In the genomic region with DNA sequence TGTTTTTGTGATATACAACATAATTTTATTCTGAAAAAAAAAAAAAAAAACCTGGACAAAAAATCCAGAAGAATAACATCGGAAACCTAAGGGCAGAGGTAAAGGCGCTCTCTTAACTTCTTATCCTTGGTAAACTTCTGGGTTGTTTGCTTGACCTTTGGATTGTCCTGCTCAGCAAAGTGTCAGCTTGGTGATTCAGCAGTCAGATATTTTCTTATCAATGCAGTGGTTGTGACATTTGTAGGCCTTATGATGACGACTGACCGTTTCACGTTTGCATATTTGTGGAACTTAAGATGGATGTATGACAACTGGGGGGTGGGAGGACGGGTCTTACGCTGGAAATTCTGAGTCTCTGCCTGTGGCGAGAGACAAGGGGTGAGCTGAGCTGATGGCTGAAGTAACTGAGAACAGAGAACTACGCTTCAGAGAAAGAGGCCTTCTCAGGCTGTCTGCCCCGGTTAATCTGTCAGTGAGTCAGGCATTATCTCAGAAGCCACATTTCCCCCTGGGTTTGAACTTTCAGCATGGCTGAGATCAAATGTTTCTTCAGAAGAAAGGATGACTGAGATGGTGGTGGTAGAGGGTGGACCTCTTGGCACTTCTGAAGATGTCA, we compare ENCODE assay signal across 16 mouse cellular contexts.
DNase-seq lines count a peak whose midpoint lies in the region; ATAC-seq and TF ChIP-seq lines count a peak whose summit lies in the region.
"Had no signal": no experiment of that assay in that cellular context is flagged by ENCODE, and none has a peak within 500 bp of the region (broad histone marks: within the 10 kb centered on the region; RNA-seq: fewer than 3 reads in every experiment).

No protein-coding gene starts in this region.

- H3K4me1 ChIP-seq in midbrain, embryonic 10.5 days = 0 out of 2 replicates have a peak, but pooled peaks cover 6% of the 10 kb centered on the region
- H3K4me1 ChIP-seq in midbrain, embryonic 15.5 days = no peaks in the 10 kb centered on the region
- peaks cover 2% of the 10 kb centered on the region for H3K4me1 ChIP-seq in liver, adult 2 months (ENCODE audit: control insufficient read depth, insufficient read depth, low read length)
- H3K4me1 ChIP-seq in small intestine, adult 2 months (ENCODE audit: control insufficient read depth, insufficient read depth, insufficient read length, low read length) = peaks cover 15% of the 10 kb centered on the region; the same call in 1 of the 2 replicates
- H3K4me1 ChIP-seq: embryonic facial prominence, embryonic 15.5 days; neural tube, embryonic 13.5 days had no signal

- H3K27ac ChIP-seq in midbrain, embryonic 10.5 days (replicated peaks) = 0 out of 2 replicates have a peak overlapping the region, but pooled peaks have one; percentile 13
- H3K27ac ChIP-seq in midbrain, embryonic 15.5 days = no peak overlapping the region
- no peak overlapping the region for H3K27ac ChIP-seq in liver, adult 2 months (replicated peaks; ENCODE audit: insufficient read depth, low read depth, low read length)
- peak overlapping the region; percentile 35 for H3K27ac ChIP-seq in small intestine, adult 2 months (ENCODE audit: insufficient read depth, low read depth, low read length)
- no peak overlapping the region for H3K27ac ChIP-seq in gastrocnemius, adult 2 months
- H3K27ac ChIP-seq: embryonic facial prominence, embryonic 15.5 days; lung, embryonic 15.5 days; neural tube, embryonic 13.5 days had no signal

- H3K4me2 ChIP-seq in midbrain, embryonic 15.5 days = no peak overlapping the region
- H3K4me2 ChIP-seq: embryonic facial prominence, embryonic 15.5 days; lung, embryonic 15.5 days; neural tube, embryonic 13.5 days had no signal

- TF ChIP-seq CTCF in liver, adult 2 months (IDR thresholded peaks at IDR 0.05; ENCODE audit: low read depth, low read length) = no peak
- no peak for TF ChIP-seq CTCF in small intestine, adult 2 months (IDR thresholded peaks at IDR 0.05; ENCODE audit: extremely low read depth, insufficient read length, insufficient replicate concordance, low read depth, low read length)
- TF ChIP-seq CTCF in gastrocnemius, adult 2 months (IDR thresholded peaks at IDR 0.05) = no peak

- DNase-seq in adrenal gland, adult (ENCODE audit: inconsistent age in 2 of 2, low spot score in 1 of 2) = peak; percentile 48 to 85
- no peak for DNase-seq in adrenal gland, postnatal 25 days
- no peak for DNase-seq in midbrain, embryonic 10.5 days (ENCODE audit: low spot score)
- DNase-seq in liver, adult 2 months (ENCODE audit: extremely low read depth, low read depth, low spot score) = peak; percentile 65
- no peak for DNase-seq in gastrocnemius, adult 2 months
- no peak for DNase-seq in thymus, postnatal 0 days (ENCODE audit: low spot score)
- DNase-seq: forebrain, postnatal 0 days; gastrocnemius, postnatal 14 days; kidney, adult 8-10 months; midbrain, embryonic 14.5 days; right cerebral cortex, adult 18-20 months had no signal

- H3K4me3 ChIP-seq in midbrain, embryonic 10.5 days = no peak overlapping the region
- no peak overlapping the region for H3K4me3 ChIP-seq in midbrain, embryonic 15.5 days
- no peak overlapping the region for H3K4me3 ChIP-seq in liver, adult 2 months (ENCODE audit: insufficient read depth, low read depth, low read length)
- no peak overlapping the region for H3K4me3 ChIP-seq in small intestine, adult 2 months (ENCODE audit: low read depth, low read length)
- no peak overlapping the region for H3K4me3 ChIP-seq in gastrocnemius, adult 2 months
- H3K4me3 ChIP-seq: embryonic facial prominence, embryonic 15.5 days; lung, embryonic 15.5 days; neural tube, embryonic 13.5 days had no signal

- no peak for TF ChIP-seq POLR2A in liver, adult 2 months (IDR thresholded peaks at IDR 0.05; ENCODE audit: extremely low read depth, insufficient read depth, low read length)
- no peak for TF ChIP-seq POLR2A in small intestine, adult 2 months (IDR thresholded peaks at IDR 0.05; ENCODE audit: low read depth, low read length)

- H3K79me2 ChIP-seq in liver, adult 2 months (ENCODE audit: control insufficient read depth, insufficient read depth, low read length) = no peaks in the 10 kb centered on the region

- H3K9ac ChIP-seq in midbrain, embryonic 15.5 days = no peak overlapping the region
- no peak overlapping the region for H3K9ac ChIP-seq in liver, adult 2 months (ENCODE audit: low read depth, low read length)
- H3K9ac ChIP-seq: embryonic facial prominence, embryonic 15.5 days; forebrain, postnatal 0 days; lung, embryonic 15.5 days; neural tube, embryonic 13.5 days had no signal

- no peak for ATAC-seq in midbrain, embryonic 15.5 days (replicated peaks)
- ATAC-seq: forebrain, postnatal 0 days had no signal

- intact Hi-C loops in gastrocnemius, adult 2 months (cut with DNase I) = no loop called here

- no peaks in the 10 kb centered on the region for H3K36me3 ChIP-seq in midbrain, embryonic 10.5 days
- H3K36me3 ChIP-seq in midbrain, embryonic 15.5 days (replicated peaks) = no peaks in the 10 kb centered on the region
- H3K36me3 ChIP-seq in liver, adult 2 months (ENCODE audit: control insufficient read depth, insufficient read depth, low read length) = no peaks in the 10 kb centered on the region
- H3K36me3 ChIP-seq in small intestine, adult 2 months (ENCODE audit: control insufficient read depth, insufficient read depth, low read length) = no peaks in the 10 kb centered on the region
- H3K36me3 ChIP-seq: embryonic facial prominence, embryonic 15.5 days; lung, embryonic 15.5 days; neural tube, embryonic 13.5 days had no signal

- no peaks in the 10 kb centered on the region for H3K27me3 ChIP-seq in midbrain, embryonic 10.5 days (ENCODE audit: low read depth, poor library complexity, severe bottlenecking)
- no peaks in the 10 kb centered on the region for H3K27me3 ChIP-seq in midbrain, embryonic 15.5 days (replicated peaks)
- H3K27me3 ChIP-seq in liver, adult 2 months (ENCODE audit: control insufficient read depth, insufficient read depth, low read length) = no peaks in the 10 kb centered on the region
- no peaks in the 10 kb centered on the region for H3K27me3 ChIP-seq in small intestine, adult 2 months (ENCODE audit: control insufficient read depth, insufficient read depth, low read length)
- H3K27me3 ChIP-seq: embryonic facial prominence, embryonic 15.5 days; lung, embryonic 15.5 days; neural tube, embryonic 13.5 days had no signal

- 75% methylated on average over 10 of the region's 10 CpGs for WGBS in midbrain, embryonic 10.5 days
- 81% methylated on average over 10 of the region's 10 CpGs for WGBS in midbrain, embryonic 15.5 days
- 30% methylated on average over 10 of the region's 10 CpGs for WGBS in liver, adult 2 months
- 61% methylated on average over 10 of the region's 10 CpGs for WGBS in small intestine, adult 2 months

- H3K9me3 ChIP-seq in midbrain, embryonic 10.5 days (replicated peaks) = no peaks in the 10 kb centered on the region
- H3K9me3 ChIP-seq in midbrain, embryonic 15.5 days = no peaks in the 10 kb centered on the region
- H3K9me3 ChIP-seq: embryonic facial prominence, embryonic 15.5 days; lung, embryonic 15.5 days; neural tube, embryonic 13.5 days had no signal

Comparison
In these comparisons a context has a peak if more than half of its experiments do, and no peak if none do; other contexts are left out.
1. DNase-seq: peak in adrenal gland, adult (2 of 2) and liver, adult 2 months (single experiment); none in adrenal gland, postnatal 25 days (single experiment), midbrain, embryonic 10.5 days (single experiment), gastrocnemius, adult 2 months (single experiment) and thymus, postnatal 0 days (single experiment).
2. H3K27ac ChIP-seq: peak in midbrain, embryonic 10.5 days (single experiment) and small intestine, adult 2 months (single experiment); none in midbrain, embryonic 15.5 days (single experiment), liver, adult 2 months (single experiment) and gastrocnemius, adult 2 months (single experiment).